7 mouse cellular contexts compared by ENCODE assay signal in genomic region chr2:159755541-159756011, GRCm38 (mm10).
DNase-seq lines count a peak whose midpoint lies in the region; ATAC-seq lines count a peak whose summit lies in the region.

No protein-coding gene starts in this region.

- H3K27ac ChIP-seq in midbrain, embryonic 11.5 days (ENCODE audit: low read depth, low read length), result no peak overlapping the region

- no peak overlapping the region for H3K4me3 ChIP-seq in midbrain, embryonic 11.5 days (ENCODE audit: low read depth, low read length)

- H3K9me3 ChIP-seq in midbrain, embryonic 11.5 days (ENCODE audit: control insufficient read depth, low read length), result no peaks in the 10 kb centered on the region

- H3K36me3 ChIP-seq in midbrain, embryonic 11.5 days (ENCODE audit: control insufficient read depth, insufficient read depth, low read length), result no peaks in the 10 kb centered on the region

- DNase-seq in ZHBTc4 (ENCODE audit: low read depth, low spot score), result peak; percentile 12
- DNase-seq in cerebellum, postnatal 10 days, result peak; percentile 67 to 71
- DNase-seq in gastrocnemius, postnatal 25 days, result peak; percentile 12
- DNase-seq in layer of hippocampus, adult 9-11 months, result peak; percentile 29
- peak; percentile 82 for DNase-seq in midbrain, embryonic 11.5 days (ENCODE audit: low spot score, missing footprints)
- peak; percentile 10 for DNase-seq in yolk sac, embryonic 10.5 days (ENCODE audit: low spot score)

- ATAC-seq in midbrain, embryonic 11.5 days (ENCODE audit: low FRiP score), result peak; percentile 90
- no peak for ATAC-seq in activated CD4-positive, CD25-positive, alpha-beta regulatory T cell, adult 4 months

- H3K9ac ChIP-seq in midbrain, embryonic 11.5 days (ENCODE audit: low read length), result no peak overlapping the region

- WGBS in midbrain, embryonic 11.5 days, result 41% methylated on average over 7 of the region's 7 CpGs

- H3K27me3 ChIP-seq in midbrain, embryonic 11.5 days (ENCODE audit: control insufficient read depth, insufficient read depth, low read length), result no peaks in the 10 kb centered on the region

- no peak overlapping the region for H3K4me2 ChIP-seq in midbrain, embryonic 11.5 days

- no peaks in the 10 kb centered on the region; the same call in 1 of the 2 replicates for H3K4me1 ChIP-seq in midbrain, embryonic 11.5 days (ENCODE audit: control insufficient read depth, insufficient read depth, low read length)

Comparison
In these comparisons a context has a peak if more than half of its experiments do, and no peak if none do; other contexts are left out.
1. DNase-seq: peak in every context shown above with its lines; median percentile 82 in midbrain, embryonic 11.5 days; 69 in cerebellum, postnatal 10 days; 29 in layer of hippocampus, adult 9-11 months; 12 in ZHBTc4; 12 in gastrocnemius, postnatal 25 days; 10 in yolk sac, embryonic 10.5 days.